Mouse (Mus musculus): Measurements from ENCODE around the gene Wdr45. TPM values are rescaled to one million over a fixed set of nuclear protein-coding genes. Genes with fewer than 3 reads are reported as not detected.

Wdr45 gene
- total and polyA plus RNA-seq, 3 experiments = 51.1 to 68.0 (median 63.7) TPM

DNA sequence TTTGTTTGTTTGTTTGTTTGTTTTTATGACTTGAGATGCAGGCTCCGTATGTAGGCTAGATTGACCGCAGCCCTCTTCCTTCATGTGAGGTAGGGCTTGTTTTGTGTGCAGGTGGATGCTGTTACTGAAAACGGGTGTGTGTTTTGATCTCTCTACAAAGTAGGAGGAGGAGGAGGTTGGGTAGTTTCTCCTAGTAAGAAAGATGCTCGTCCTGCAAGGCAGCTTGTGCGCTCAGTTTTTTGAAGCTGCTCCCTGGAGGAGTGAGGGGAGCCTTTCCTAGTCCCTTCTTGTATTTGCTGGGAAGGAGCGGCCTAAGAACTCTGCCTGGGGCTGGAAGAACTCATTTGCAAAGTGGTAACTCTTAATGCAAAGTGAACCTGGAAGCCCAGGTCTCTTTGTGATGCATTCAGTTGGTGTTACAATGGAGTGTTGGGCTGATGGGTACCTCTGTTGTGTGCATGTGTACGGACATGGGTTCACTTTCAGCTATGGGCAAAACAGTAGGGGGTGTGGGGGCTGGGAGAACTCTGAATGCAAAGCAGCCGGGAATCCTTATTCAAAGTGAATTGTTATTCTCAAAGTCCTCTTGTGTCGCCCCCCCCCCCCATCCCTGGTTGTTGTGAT lies 50.6 kb downstream of the Wdr45 start:
- no peak for DNase-seq

- DNase-seq = peak; percentile 17
Observed at GRCm38 (mm10) chrX:7765281-7765670, 51.1 kb downstream of the Wdr45 start.

- peak; percentile 76 for DNase-seq
Observed at GRCm38 (mm10) chrX:7765764-7766163, 51.6 kb downstream of the Wdr45 start.

- DNase-seq = no peak
Observed at GRCm38 (mm10) chrX:7769302-7770017, 55.3 kb downstream of the Wdr45 start.

- DNase-seq = no peak
Observed at GRCm38 (mm10) chrX:7772766-7773165, 58.6 kb downstream of the Wdr45 start.

DNA sequence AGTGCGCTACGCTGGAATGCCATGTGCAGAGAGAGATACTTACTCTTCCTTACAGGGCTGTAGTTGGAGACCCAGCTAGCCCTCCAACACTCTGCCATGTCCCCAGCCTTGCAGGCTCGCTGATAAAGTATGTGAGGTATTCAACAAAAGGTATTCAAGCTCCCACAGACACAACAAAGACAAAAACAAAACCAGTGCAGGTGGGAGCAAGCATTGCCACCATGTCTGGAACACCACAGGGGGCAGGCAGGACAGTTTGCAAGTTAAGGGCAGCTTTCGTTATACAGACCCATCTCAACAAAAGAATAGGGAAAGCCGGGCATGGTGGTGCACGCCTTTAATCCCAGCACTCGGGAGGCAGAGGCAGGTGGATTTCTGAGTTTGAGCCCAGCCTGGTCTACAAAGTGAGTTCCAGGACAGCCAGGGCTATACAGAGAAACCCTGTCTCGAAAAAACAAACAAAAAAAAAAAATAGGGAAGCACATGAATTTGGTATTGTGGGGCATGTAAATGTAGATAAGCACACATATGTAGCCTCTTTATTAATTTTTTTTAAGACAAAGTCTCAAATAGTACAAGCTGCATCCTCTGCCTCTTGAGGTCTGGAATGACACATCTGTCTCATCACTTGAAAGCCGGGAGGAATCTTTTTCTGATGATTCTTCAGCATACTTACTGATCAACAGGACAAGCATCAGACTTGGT lies 61.5 kb downstream of the Wdr45 start:
- DNase-seq = no peak

- DNase-seq = peak; percentile 57
Observed at GRCm38 (mm10) chrX:7776329-7777082, 62.4 kb downstream of the Wdr45 start.

Other genes starting within 250 kb of the Wdr45 start
- not detected for gene Foxp3, start 140.7 kb upstream of the Wdr45 start, total RNA-seq (2021)
- gene Foxp3, start 140.7 kb upstream of the Wdr45 start, polyA plus RNA-seq (2012; rRNA removed) = 0.06 and 0.18 TPM in 2 replicates
- 1 to 10 TPM; 2.6 to 4.5 TPM for gene Ppp1r3f, start 140.1 kb upstream of the Wdr45 start, total RNA-seq (2021)
- gene Ppp1r3f, start 140.1 kb upstream of the Wdr45 start, polyA plus RNA-seq (2012; rRNA removed) = 5.0 and 6.2 TPM in 2 replicates
- 10 to 100 TPM; 21.3 to 22.4 TPM for gene Ccdc22, start 108.8 kb upstream of the Wdr45 start, total RNA-seq (2021)
- 21.6 and 24.0 TPM in 2 replicates for gene Ccdc22, start 108.8 kb upstream of the Wdr45 start, polyA plus RNA-seq (2012; rRNA removed)
- gene Cacna1f, start 107.2 kb upstream of the Wdr45 start, total RNA-seq (2021) = under 1 TPM in 1 of 2 experiments, not detected in 1; 0.07 TPM
- gene Cacna1f, start 107.2 kb upstream of the Wdr45 start, polyA plus RNA-seq (2012; rRNA removed) = 0.06 TPM in 1 of 2 replicates, not detected in the other
- 10 to 100 TPM; 34.3 to 81.7 TPM for gene Syp, start 75.9 kb upstream of the Wdr45 start, total RNA-seq (2021)
- gene Syp, start 75.9 kb upstream of the Wdr45 start, polyA plus RNA-seq (2012; rRNA removed) = 20.4 and 21.6 TPM in 2 replicates
- 10 to 100 TPM in 1 of 2 experiments, 1 to 10 TPM in 1; 10.0 to 12.3 TPM for gene Prickle3, start 57.1 kb upstream of the Wdr45 start, total RNA-seq (2021)
- 46.0 and 46.4 TPM in 2 replicates for gene Prickle3, start 57.1 kb upstream of the Wdr45 start, polyA plus RNA-seq (2012; rRNA removed)
- 10 to 100 TPM; 72.7 to 93.7 TPM for gene Plp2, start 42.9 kb upstream of the Wdr45 start, total RNA-seq (2021)
- gene Plp2, start 42.9 kb upstream of the Wdr45 start, polyA plus RNA-seq (2012; rRNA removed) = 87.0 and 88.3 TPM in 2 replicates
- under 1 TPM; 0.35 to 0.76 TPM for gene Magix, start 33.1 kb upstream of the Wdr45 start, total RNA-seq (2021)
- 0.77 and 2.5 TPM in 2 replicates for gene Magix, start 33.1 kb upstream of the Wdr45 start, polyA plus RNA-seq (2012; rRNA removed)
- gene Gpkow, start 17.2 kb upstream of the Wdr45 start, total RNA-seq (2021) = 10 to 100 TPM; 55.7 to 58.4 TPM
- 4.2 and 5.4 TPM in 2 replicates for gene Gpkow, start 17.2 kb upstream of the Wdr45 start, polyA plus RNA-seq (2012; rRNA removed)
- gene Gm45208, start 7.9 kb downstream of the Wdr45 start, total RNA-seq (2021) = not detected
- gene Gm45208, start 7.9 kb downstream of the Wdr45 start, polyA plus RNA-seq (2012; rRNA removed) = 1.1 and 6.2 TPM in 2 replicates
- gene Praf2, start 14.1 kb downstream of the Wdr45 start, total RNA-seq (2021) = 10 to 100 TPM; 12.9 to 17.9 TPM
- 37.3 and 55.0 TPM in 2 replicates for gene Praf2, start 14.1 kb downstream of the Wdr45 start, polyA plus RNA-seq (2012; rRNA removed)
- 1 to 10 TPM; 2.9 to 3.7 TPM for gene Ccdc120, start 36.6 kb downstream of the Wdr45 start, total RNA-seq (2021)
- gene Ccdc120, start 36.6 kb downstream of the Wdr45 start, polyA plus RNA-seq (2012; rRNA removed) = 11.6 and 12.8 TPM in 2 replicates
- gene Tfe3, start 48.2 kb downstream of the Wdr45 start, total RNA-seq (2021) = 10 to 100 TPM; 45.4 to 59.2 TPM
- gene Tfe3, start 48.2 kb downstream of the Wdr45 start, polyA plus RNA-seq (2012; rRNA removed) = 40.7 and 41.3 TPM in 2 replicates
- gene Gripap1, start 75.4 kb downstream of the Wdr45 start, total RNA-seq (2021) = 10 to 100 TPM; 44.7 to 47.8 TPM
- 18.3 and 19.5 TPM in 2 replicates for gene Gripap1, start 75.4 kb downstream of the Wdr45 start, polyA plus RNA-seq (2012; rRNA removed)
- gene Kcnd1, start 108.0 kb downstream of the Wdr45 start, total RNA-seq (2021) = under 1 TPM; 0.86 to 0.92 TPM
- gene Kcnd1, start 108.0 kb downstream of the Wdr45 start, polyA plus RNA-seq (2012; rRNA removed) = 1.1 and 1.2 TPM in 2 replicates
- gene Otud5, start 127.0 kb downstream of the Wdr45 start, total RNA-seq (2021) = 10 to 100 TPM; 53.9 to 65.8 TPM
- gene Otud5, start 127.0 kb downstream of the Wdr45 start, polyA plus RNA-seq (2012; rRNA removed) = 34.5 and 51.6 TPM in 2 replicates
- 10 to 100 TPM in 1 of 2 experiments, 1 to 10 TPM in 1; 7.3 to 12.6 TPM for gene Pim2, start 163.9 kb downstream of the Wdr45 start, total RNA-seq (2021)
- gene Pim2, start 163.9 kb downstream of the Wdr45 start, polyA plus RNA-seq (2012; rRNA removed) = 23.0 and 23.7 TPM in 2 replicates
- 10 to 100 TPM; 39.6 to 75.3 TPM for gene Slc35a2, start 169.7 kb downstream of the Wdr45 start, total RNA-seq (2021)
- gene Slc35a2, start 169.7 kb downstream of the Wdr45 start, polyA plus RNA-seq (2012; rRNA removed) = 158 and 186 TPM in 2 replicates
- gene Pqbp1, start 184.9 kb downstream of the Wdr45 start, total RNA-seq (2021) = 100 to 1,000 TPM; 102 to 144 TPM
- gene Pqbp1, start 184.9 kb downstream of the Wdr45 start, polyA plus RNA-seq (2012; rRNA removed) = 93.3 and 120 TPM in 2 replicates
- 100 to 1,000 TPM; 102 to 113 TPM for gene Timm17b, start 185.0 kb downstream of the Wdr45 start, total RNA-seq (2021)
- 79.3 and 93.5 TPM in 2 replicates for gene Timm17b, start 185.0 kb downstream of the Wdr45 start, polyA plus RNA-seq (2012; rRNA removed)
- not detected for gene Gm10491, start 193.5 kb downstream of the Wdr45 start, total RNA-seq (2021)
- gene Gm10491, start 193.5 kb downstream of the Wdr45 start, polyA plus RNA-seq (2012; rRNA removed) = not detected in 2 replicates
- gene Gm10490, start 195.2 kb downstream of the Wdr45 start, total RNA-seq (2021) = not detected
- not detected in 2 replicates for gene Gm10490, start 195.2 kb downstream of the Wdr45 start, polyA plus RNA-seq (2012; rRNA removed)
- 10 to 100 TPM; 34.7 to 59.2 TPM for gene Pcsk1n, start 205.5 kb downstream of the Wdr45 start, total RNA-seq (2021)
- 223 and 268 TPM in 2 replicates for gene Pcsk1n, start 205.5 kb downstream of the Wdr45 start, polyA plus RNA-seq (2012; rRNA removed)
- not detected for gene Eras, start 214.3 kb downstream of the Wdr45 start, total RNA-seq (2021)
- not detected in 2 replicates for gene Eras, start 214.3 kb downstream of the Wdr45 start, polyA plus RNA-seq (2012; rRNA removed)
- gene Hdac6, start 233.6 kb downstream of the Wdr45 start, total RNA-seq (2021) = 10 to 100 TPM; 13.3 to 16.1 TPM
- gene Hdac6, start 233.6 kb downstream of the Wdr45 start, polyA plus RNA-seq (2012; rRNA removed) = 23.2 and 25.2 TPM in 2 replicates

Data from adrenal gland, adult 2 months (tissue).